Mouse (Mus musculus): ENCODE data around the gene Lypd6.

The Lypd6 gene

DNA sequence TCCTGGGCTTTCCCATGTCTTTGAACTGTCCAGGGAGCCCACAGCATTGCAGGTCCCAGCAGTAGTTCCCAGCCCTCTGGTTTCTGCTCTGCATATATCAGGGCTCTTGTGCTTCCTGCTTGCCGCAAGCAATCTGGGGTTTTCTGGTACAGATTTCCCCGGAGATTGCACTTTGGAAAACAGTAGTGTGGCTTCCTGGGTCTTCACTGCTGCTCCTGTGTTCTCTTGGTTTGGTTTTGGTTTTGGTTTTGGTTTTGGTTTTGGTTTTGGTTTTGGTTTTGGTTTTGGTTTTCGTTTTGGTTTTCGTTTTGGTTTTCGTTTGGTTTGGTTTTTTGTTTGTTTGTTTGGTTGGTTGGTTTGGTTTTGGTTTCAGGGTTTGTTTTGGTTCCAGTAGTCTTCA lies 99.9 kb downstream of the Lypd6 start:
- DNase-seq (ENCODE audit: low spot score in 2 of 2) = no peak

DNA sequence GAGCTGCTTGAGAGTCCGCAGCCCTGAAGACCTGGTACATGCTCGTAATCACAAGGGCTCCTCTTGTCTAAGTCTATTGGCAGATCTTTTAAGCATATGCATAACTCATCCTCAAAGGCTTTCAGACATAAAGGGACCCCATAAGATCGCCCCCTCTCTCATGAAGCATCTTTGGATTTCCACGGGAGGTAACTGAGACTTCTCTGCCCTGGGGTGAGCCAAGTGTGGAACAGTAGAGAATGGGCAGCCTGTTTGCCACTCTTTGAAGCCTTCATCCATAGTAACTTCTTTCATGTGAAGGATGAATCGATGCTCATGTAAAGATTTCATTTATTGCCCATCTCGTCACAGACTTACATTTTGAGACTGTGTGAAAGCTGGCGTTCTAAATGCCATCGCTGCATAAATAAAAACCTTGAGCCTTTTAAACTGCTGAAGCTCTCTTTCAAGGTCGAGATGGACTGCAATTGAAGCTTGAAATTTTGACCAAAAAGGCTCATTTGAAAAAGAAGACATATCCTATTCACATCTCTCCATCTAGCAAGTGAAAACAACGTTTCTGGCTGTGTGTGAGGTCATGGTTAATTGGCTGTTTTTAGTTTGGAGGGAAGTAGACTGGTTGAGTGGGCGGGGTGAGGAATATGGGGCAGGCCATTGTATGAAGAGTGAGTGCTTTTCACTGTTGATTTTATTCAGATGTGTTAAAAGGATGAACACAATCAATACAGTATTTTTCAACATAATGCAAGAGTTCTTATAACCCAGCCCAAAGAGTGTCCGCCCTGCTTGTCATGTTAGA lies 107.7 kb downstream of the Lypd6 start:
- no peak for DNase-seq (ENCODE audit: low spot score in 2 of 2)

DNA sequence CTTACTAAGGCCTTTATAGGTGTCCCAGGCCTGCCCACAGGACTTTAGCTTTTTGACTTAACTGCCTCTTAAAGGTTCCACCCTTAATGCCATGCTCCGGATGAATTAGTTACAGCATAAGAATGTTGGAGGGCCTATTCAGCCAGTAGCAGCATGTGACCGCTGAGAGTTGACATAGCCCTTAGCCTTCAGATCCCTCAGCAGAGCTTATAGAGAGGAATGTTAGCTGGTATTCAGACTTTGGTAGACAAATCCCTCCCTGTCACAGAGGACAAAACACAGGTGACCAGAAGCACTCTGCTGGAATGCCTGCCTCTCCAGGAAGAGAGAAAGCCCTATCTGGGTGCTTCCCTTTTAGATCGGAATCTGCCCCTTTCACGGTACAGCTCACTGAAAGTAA lies 109.5 kb downstream of the Lypd6 start:
- no peak for DNase-seq (ENCODE audit: low spot score in 2 of 2)

DNA sequence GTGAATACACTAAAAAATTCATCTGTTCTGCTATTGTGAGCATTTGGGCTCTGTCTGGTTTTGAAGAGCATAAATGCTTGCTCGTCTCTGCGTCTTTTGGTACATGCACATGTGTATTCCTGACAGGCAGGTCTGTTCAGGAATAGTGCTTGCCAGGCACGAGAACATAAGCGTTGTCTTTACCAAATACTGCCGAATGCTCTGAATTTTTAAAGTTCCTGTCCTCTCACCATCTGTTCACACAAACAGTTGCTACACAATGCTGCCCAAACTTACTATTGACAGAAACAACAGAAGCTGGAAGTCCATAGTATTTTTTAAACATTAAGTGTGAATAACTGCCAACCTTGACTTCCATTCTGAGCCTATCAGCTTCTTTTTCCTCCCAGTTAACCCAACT lies 112.9 kb downstream of the Lypd6 start:
- no peak for DNase-seq (ENCODE audit: low spot score in 2 of 2)

DNA sequence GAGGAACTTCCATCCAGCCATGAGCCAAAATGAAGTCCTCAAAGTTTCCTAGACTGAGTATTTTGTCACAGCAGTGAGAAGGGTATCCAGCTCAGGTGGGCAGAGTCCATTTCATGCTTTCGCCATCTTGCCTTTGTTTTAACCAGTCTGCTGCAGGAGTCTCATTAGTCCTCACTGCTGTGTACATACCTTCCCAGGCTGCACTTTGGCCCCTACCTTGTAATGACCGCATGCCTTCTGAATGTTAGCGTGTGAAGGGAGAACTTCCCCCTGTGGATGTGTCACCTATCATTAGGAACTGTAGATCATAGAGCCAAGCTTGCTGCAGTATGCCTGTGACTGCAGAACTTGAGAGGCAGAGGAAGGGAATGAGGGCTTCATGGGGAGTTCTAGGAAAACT lies 114.2 kb downstream of the Lypd6 start:
- DNase-seq (ENCODE audit: low spot score in 2 of 2) = no peak

DNA sequence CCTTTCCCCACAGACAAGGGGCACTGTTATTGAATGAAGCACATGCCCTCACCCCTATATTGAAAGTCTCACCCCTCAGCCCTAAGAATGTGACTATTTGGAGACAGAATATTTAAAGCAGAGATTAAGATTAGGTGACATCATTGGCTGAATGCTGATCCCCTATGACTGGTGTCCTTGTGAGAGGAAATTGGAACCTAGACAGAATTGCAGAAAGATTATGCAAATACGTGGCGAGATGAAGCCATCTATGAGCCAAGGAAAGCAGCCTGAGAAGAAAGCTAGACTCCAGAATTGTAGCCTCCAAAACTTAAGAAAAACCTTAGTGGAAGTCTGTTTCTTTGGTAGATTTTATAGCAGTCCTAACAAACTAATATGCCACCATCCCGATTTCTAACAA lies 115.1 kb downstream of the Lypd6 start:
- DNase-seq (ENCODE audit: low spot score in 2 of 2) = no peak

DNA sequence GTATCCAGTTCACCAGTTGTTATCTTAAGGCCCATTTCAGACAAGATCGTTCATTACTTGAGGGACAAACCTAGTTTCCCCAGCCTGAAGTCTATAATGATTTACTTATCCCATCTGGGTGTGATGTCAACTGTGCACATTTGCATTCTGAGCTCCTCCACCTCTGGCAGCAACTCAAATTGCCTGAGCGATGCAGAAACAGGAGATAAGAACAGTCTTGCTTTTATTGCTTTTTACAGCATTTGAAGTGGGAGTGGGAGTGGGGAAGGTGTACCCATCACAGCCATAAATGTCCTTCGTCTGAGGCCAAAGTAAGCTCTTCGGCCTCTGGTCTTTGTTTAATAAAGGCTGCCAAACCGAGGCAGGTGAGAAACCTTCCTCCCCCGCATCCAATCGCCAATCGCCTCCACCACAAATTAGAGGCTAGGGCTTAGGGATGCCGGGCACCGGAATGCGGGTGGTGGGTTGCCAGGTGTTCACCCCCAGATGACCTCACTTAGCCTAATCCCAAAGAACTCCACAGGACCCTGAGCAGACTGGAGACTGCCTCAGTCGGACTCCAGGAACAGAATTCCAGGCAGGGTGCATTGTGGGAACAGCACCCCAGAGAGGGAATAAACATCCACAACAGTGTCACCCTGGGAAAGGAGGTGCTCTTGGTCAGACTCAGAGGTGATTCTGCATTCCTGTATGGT lies 120.6 kb downstream of the Lypd6 start:
- no peak for DNase-seq (ENCODE audit: low spot score in 2 of 2)

DNA sequence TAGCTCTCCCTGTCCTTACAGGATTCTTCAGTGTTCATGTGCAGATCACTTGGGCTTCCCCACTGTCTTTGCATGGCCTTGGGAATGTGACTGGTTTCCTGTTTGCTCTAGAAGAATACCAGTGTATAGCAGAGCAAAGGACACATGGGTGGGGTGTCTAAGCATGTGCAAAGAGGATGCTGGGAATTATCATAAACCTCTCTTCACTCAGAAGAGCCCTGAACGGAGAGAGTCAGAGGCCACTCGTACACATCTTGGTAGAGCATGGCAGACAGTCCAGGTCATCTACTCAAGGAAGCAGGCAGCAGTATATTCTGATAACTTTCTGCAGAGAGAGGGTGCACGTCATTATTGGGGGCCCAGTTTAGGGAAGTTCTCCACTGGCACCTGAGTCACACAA lies 122.6 kb downstream of the Lypd6 start:
- no peak for DNase-seq (ENCODE audit: low spot score in 2 of 2)

DNA sequence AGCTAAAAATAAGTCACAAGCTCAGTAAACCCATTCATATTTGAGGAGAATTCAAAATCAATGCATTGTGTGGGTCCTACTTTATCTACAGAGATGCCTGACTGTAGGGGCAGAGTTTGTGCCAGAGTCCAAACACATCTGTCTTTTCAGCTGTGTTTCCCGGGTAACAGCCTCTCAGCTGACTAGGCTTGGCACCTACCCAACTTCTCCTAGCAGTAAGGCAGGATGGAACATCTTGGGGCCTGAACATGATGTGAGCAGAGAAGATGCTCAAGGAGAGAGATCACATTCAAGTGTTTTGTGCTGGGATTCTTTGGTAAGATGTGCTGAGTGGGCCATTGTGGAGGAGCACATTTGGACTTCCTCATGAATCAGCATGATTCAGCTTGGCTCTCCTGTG lies 130.5 kb downstream of the Lypd6 start:
- no peak for DNase-seq (ENCODE audit: low spot score in 2 of 2)

DNA sequence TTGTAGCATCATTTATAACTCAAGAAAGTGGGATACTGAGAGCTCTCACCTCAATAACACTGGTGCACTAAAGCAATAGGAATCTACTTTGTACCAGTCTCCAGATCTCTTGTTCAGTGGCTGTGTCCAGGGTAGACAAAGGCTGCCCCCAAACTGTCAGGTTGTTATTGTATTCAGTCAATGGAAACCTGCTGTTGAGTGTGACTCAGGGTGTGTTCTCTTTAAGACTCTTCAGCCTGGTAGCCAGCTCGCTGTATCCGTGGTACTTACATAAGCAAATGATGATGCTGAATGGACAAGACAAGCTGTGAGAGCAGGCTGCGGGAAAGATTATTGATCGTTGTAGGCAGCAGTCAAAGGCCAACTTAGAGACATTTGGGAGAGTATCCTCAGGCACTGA lies 131.6 kb downstream of the Lypd6 start:
- DNase-seq (ENCODE audit: low spot score in 2 of 2) = no peak

DNA sequence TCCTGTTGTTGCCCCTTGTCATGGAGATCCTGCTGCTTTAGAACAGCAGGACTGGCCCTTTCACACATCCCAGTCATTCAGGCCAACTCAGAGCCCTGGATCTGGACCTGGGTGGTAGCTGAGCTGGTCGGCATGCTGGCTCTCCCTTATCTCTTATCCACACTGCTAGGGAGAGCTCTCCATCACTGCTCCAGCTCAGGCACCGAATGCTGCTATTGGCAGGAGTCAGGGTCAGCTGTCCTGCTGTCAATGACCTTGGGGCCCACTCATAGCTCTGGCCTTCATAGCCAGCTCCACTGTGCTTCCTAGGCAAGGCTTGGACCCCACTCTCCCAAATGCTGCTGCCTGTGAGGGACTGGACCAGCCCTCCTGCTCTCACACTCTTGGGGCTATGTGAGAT lies 134.3 kb downstream of the Lypd6 start:
- DNase-seq (ENCODE audit: low spot score in 2 of 2) = no peak

DNA sequence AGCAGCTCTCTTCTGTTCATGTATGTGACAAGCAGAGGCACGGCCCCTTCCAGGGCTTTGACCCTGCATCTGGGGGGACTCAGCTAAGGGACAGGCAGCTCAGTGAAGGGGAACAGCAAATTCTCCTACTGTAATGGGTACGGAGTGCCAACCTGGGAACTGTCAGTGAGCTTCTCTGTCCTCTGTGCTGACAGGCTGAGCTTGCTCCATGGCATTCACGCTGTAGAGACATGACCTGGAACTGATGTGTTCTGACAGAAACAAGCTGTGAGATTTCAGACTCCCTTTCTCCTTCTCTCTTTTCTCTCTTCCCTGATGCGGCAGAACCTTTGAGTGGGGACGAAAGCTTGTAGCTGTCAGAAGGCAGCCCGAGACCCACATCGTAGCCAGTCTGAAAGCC lies 154.3 kb downstream of the Lypd6 start:
- no peak for DNase-seq (ENCODE audit: low spot score in 2 of 2)

DNA sequence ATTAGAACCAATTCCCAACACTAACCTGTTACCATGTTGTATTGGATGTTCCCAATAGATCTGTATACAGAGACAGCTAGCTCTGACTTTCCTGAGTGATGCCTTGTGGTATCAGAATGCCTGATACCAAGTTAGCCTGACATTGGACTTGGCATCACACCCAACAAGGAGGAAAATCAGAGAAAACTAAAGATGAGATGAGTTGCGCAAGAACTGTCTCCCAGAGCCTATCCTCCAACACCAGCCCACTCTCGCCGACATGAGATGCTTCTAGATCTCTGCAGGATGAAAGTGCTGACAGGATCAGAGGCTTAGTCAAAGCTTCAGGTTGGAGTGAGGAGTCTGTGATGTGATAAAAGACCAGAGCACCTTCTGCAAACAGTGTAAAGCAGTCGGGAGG lies 158.8 kb downstream of the Lypd6 start:
- DNase-seq (ENCODE audit: low spot score in 2 of 2) = no peak

DNA sequence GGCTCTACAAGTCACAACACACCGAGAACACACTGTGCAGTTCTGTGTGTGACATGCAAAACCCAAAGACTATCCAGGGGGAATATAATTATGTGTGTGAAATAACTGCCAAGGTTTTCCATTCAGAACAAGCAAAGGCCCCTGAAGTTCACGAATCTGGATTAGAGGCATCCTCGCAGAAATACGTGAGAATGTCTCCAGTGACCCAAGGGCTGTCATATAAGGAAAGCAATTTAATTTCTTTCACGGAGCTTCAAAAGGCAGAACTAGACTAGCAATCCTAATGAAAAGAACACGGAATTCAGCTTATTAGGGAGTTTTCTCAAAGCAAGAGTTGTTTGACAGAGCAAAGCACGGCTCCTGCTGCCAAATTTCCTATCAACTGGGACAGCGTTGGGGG lies 167.3 kb downstream of the Lypd6 start:
- no peak for DNase-seq (ENCODE audit: low spot score in 2 of 2)
